Mouse (Mus musculus) left cerebral cortex, adult 18-20 months (tissue): Measurements from ENCODE around the gene Olfr1426. TPM values are rescaled to one million over a fixed set of nuclear protein-coding genes. Genes with fewer than 3 reads are reported as not detected.
"Not testable (repeated sequence)": the region's sequence is repeated elsewhere in the genome, so short reads cannot be mapped to it uniquely, and the experiment has no call there.

Experiments used
- DNase-seq, 2 experiments: peaks; one replicate each; pipeline ENCODE4 v3.0.0; 2021 to 2022; ENCODE audit warnings: low spot score in 2 of 2, mixed read lengths in 1 of 2
- long read RNA-seq, 2 experiments: library from polyadenylated mRNA; stranded (forward); transcript quantifications; one replicate each; pipeline ENCODE4 v2.0.0; 2021
- total RNA-seq, 2 experiments: library from RNA; stranded (reverse); gene quantifications; 2 replicates each; pipeline ENCODE4 v1.2.3; 2021

Gene Olfr1426
- not detected for total RNA-seq
- long read RNA-seq, experiment 1 = 0 reads
- long read RNA-seq, experiment 2 = 0 reads

DNA sequence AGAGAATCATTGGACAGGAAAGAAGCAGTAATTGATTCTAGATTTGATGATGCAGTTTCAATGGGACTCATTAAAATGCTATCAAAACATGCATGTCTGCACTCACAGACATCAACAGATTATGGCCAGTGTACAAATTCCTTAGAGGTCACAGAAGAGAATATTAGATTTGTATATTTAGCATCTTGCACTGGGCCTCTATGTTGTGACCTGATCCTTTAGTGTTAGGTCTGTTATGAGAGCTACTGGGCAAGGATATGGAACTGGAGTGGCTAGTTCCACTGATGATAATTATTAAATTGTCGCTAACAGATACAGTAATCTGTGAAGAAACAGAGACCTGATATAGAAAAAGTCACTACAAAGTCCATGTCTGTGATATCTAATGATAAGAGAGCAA lies at the start of gene Olfr1426:
Gene Olfr1426, minus strand, starts transcription at position 101 of the 400 bp plus-strand sequence.
- DNase-seq = no peak

GRCm38 (mm10) chr19:12134289-12134688 lies 42.5 kb upstream of the Olfr1426 start:
- peak in 1 of 2 experiments; percentile 48 for DNase-seq

- DNase-seq = no peak
Observed at GRCm38 (mm10) chr19:12123103-12123502, 31.3 kb upstream of the Olfr1426 start, which contains the start of gene Olfr76. Gene Olfr76, minus strand, starts transcription at chr19:12123203.

GRCm38 (mm10) chr19:12116464-12116863 lies 24.7 kb upstream of the Olfr1426 start:
- DNase-seq = no peak

DNA sequence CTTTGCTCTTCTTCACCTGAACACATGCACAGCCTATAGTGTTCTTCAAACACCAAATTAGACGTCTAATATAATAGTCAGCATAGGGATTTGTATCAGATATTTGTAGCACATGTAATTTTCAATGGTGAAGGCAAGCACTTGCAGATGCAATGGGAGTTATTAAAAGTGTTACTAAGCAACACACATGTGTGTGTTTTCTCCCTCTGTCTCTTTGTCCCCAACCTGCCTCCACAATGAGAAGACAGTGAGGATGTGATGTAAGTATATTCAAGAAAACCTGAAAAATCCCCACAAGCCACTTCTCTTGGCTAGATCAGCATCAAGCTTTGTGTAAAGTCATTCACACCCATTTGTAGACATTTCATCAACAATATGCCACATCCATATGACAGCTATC lies 24.0 kb upstream of the Olfr1426 start, which contains the start of gene Olfr1428:
Gene Olfr1428, minus strand, starts transcription at position 101 of the 400 bp plus-strand sequence.
- DNase-seq = no peak

GRCm38 (mm10) chr19:12113807-12114206 lies 22.0 kb upstream of the Olfr1426 start:
- DNase-seq = no peak

DNA sequence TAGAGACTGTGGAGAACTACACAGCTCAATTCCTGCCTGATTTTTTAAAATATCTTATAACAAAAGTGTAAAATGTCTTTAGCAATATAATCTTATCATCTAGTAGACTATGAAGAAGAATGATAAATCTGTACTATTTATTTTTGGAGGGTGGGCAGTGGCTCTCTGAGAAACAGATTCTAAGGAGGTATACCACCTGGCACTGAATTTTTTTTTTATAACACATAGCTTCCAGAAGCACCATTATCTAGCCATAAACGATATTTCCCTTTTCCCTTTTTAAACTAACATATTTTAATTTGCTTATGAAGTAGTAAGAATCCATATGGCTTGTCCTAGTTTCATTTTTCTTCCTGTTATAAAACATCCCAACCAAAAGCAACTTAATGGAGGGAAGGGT lies 12.7 kb upstream of the Olfr1426 start:
- DNase-seq = no peak

DNA sequence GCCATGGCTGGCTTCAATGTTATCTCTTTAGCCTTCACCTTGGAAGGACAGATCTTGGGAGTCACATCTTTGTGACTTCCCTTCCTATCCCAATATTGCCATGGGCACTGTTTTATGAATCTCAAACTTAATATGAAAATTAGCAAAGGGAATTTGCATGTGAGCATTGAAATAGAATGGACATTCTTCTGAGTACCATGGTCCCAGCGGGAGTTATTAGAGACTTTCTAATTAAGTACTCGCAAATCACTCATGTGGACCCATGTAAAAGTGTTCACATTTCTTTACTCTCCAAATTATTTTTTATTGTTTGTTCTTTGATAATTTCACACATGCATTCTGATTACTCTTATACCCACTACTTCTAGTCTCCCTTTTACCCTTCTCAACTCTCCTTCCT lies 11.4 kb upstream of the Olfr1426 start, which contains the start of gene Olfr1427:
Gene Olfr1427, minus strand, starts transcription at position 101 of the 400 bp plus-strand sequence.
- DNase-seq = no peak

GRCm38 (mm10) chr19:12077631-12078030 lies 14.2 kb downstream of the Olfr1426 start, which contains the start of gene Olfr1425:
Gene Olfr1425, minus strand, starts transcription at chr19:12077731.
- DNase-seq = not testable (repeated sequence)

GRCm38 (mm10) chr19:12069546-12069945 lies 22.3 kb downstream of the Olfr1426 start:
- not testable (repeated sequence) for DNase-seq

- not testable (repeated sequence) for DNase-seq
Observed at GRCm38 (mm10) chr19:12067806-12068205, 24.0 kb downstream of the Olfr1426 start.

DNA sequence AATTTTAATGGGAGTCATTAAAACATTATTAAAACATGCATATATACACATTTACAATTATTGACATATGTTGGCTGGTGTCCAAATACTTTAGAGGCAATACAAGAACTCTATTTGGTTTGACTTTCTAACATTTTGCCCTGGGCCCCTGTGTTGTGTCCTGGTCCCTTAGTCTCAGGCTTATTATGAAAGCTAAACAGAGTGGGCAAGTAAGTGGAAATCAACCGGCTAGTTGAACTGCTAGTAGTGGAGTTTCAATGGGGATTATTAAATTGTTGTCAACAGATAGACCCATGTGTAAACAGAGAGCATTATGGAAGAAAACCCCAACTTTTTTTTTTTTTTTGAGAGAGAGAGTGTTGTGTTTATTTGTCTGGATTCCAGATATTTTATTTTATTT lies 29.2 kb downstream of the Olfr1426 start, which contains the start of gene Olfr1424:
Gene Olfr1424, minus strand, starts transcription at position 101 of the 400 bp plus-strand sequence.
- not testable (repeated sequence) for DNase-seq

DNA sequence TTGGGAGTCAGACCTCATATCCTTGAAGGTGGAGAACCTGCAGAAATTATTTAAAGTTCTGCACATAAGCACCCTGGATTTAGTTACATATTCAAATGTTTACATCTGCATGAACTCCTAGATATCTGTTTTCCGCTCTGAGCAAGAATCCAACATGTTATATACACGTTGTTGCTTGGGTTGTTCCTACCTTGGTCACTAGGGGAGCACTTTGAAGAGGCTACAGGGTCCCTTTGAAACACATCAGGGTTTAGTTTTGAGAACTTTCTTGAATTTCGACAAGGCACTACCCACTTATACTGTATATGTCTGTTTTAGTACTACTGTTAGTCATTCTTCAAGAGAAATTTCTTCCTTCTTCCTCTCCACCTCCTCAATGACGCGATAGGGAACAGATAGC lies 48.6 kb downstream of the Olfr1426 start:
- no peak for DNase-seq

GRCm38 (mm10) chr19:12041217-12041616 lies 50.6 kb downstream of the Olfr1426 start, which contains the start of gene Olfr1423:
Gene Olfr1423, minus strand, starts transcription at chr19:12041317.
- no peak for DNase-seq

GRCm38 (mm10) chr19:12037727-12038126 lies 54.1 kb downstream of the Olfr1426 start:
- no peak for DNase-seq

Other genes starting within 250 kb of the Olfr1426 start
- gene Olfr1418, start 230.9 kb downstream of the Olfr1426 start, total RNA-seq = not detected
- gene Olfr1419, start 216.9 kb downstream of the Olfr1426 start, total RNA-seq = not detected
- not detected for gene Olfr1420, start 205.4 kb downstream of the Olfr1426 start, total RNA-seq
- 10 to 100 TPM; 20.4 to 22.4 TPM for gene Patl1, start 179.6 kb downstream of the Olfr1426 start, total RNA-seq
- gene Osbp, start 126.1 kb downstream of the Olfr1426 start, total RNA-seq = 10 to 100 TPM; 55.9 to 58.2 TPM
- gene Olfr1423, start 50.7 kb downstream of the Olfr1426 start, total RNA-seq = not detected
- not detected for gene Olfr1424, start 29.3 kb downstream of the Olfr1426 start, total RNA-seq
- gene Olfr1425, start 14.3 kb downstream of the Olfr1426 start, total RNA-seq = not detected
- gene Olfr1427, start 11.3 kb upstream of the Olfr1426 start, total RNA-seq = not detected
- not detected for gene Olfr1428, start 23.9 kb upstream of the Olfr1426 start, total RNA-seq
- not detected for gene Olfr76, start 31.2 kb upstream of the Olfr1426 start, total RNA-seq
- gene Olfr1555-ps1, start 78.1 kb upstream of the Olfr1426 start, total RNA-seq = not detected
- gene Olfr1431, start 108.6 kb upstream of the Olfr1426 start, total RNA-seq = not detected
- not detected for gene Olfr1432, start 140.6 kb upstream of the Olfr1426 start, total RNA-seq
- gene Olfr262, start 149.6 kb upstream of the Olfr1426 start, total RNA-seq = not detected
- not detected for gene Olfr235, start 169.0 kb upstream of the Olfr1426 start, total RNA-seq
- not detected for gene Olfr1434, start 187.8 kb upstream of the Olfr1426 start, total RNA-seq
- gene Olfr1436, start 207.1 kb upstream of the Olfr1426 start, total RNA-seq = not detected
- gene Olfr1437, start 233.1 kb upstream of the Olfr1426 start, total RNA-seq = not detected
- gene Olfr1438-ps1, start 243.9 kb upstream of the Olfr1426 start, total RNA-seq = not detected